Mouse (Mus musculus) forebrain, embryonic 11.5 days (tissue): Measurements from ENCODE around the gene Mansc4. TPM values are rescaled to one million over a fixed set of nuclear protein-coding genes. Genes with fewer than 3 reads are reported as not detected.

Experiments used
- ATAC-seq: fragments of 200-750 bp; cut with Nextera tagmentation; replicated peaks from 2 replicates; pipeline ENCODE4 v1.8.0; 2017; ENCODE audit warnings: moderate TSS enrichment; ENCODE audit not compliant: low FRiP score
- DNase-seq: peaks from one replicate; pipeline ENCODE4 v3.0.0-alpha.2; 2017; ENCODE audit warnings: low spot score
- H3K27ac ChIP-seq: fragments of 300-500 bp; sonication (generic); 2 replicates; pipeline ENCODE4 v1.5.1; 2014; ENCODE audit warnings: low read depth, low read length
- H3K27me3 ChIP-seq: fragments of 300-500 bp; sonication (generic); 2 replicates; pipeline ENCODE4 v1.6.1; 2014; ENCODE audit warnings: mild to moderate bottlenecking, low read length, mixed read lengths; ENCODE audit not compliant: control insufficient read depth, insufficient read depth
- H3K36me3 ChIP-seq: fragments of 300-500 bp; sonication (generic); 2 replicates; pipeline ENCODE4 v1.6.1; 2014; ENCODE audit warnings: mild to moderate bottlenecking, low read length, moderate library complexity, mixed read lengths; ENCODE audit not compliant: control insufficient read depth, insufficient read depth
- H3K4me1 ChIP-seq: fragments of 300-500 bp; sonication (generic); replicated peaks from 2 replicates; pipeline ENCODE4 v1.6.1; 2014; ENCODE audit warnings: low read length, mixed read lengths; ENCODE audit not compliant: control insufficient read depth, insufficient read depth
- H3K4me2 ChIP-seq: fragments of 300-500 bp; sonication (generic); 2 replicates; pipeline ENCODE4 v1.6.1; 2014; ENCODE audit warnings: low read depth, mild to moderate bottlenecking, low read length, moderate library complexity, mixed read lengths; ENCODE audit not compliant: severe bottlenecking
- H3K4me3 ChIP-seq: fragments of 300-500 bp; sonication (generic); 2 replicates; pipeline ENCODE4 v1.5.1; 2014; ENCODE audit warnings: low read depth, low read length
- H3K9ac ChIP-seq: fragments of 300-500 bp; sonication (generic); 2 replicates; pipeline ENCODE4 v1.6.1; 2014; ENCODE audit warnings: low read length
- H3K9me3 ChIP-seq: fragments of 300-500 bp; sonication (generic); 2 replicates; pipeline ENCODE4 v1.6.1; 2016; ENCODE audit warnings: low read length, mixed read lengths; ENCODE audit not compliant: control insufficient read depth
- WGBS: fragments of 180-500 bp; shearing (Covaris S2); extraction: QIAGEN DNeasy Blood & Tissue Kit; methylation state at CpG from one replicate; pipeline ENCODE4 v1.1.7; 2014; 5-methylcytosine and 5-hydroxymethylcytosine counted together
- polyA plus RNA-seq: library from polyadenylated mRNA; unstranded; fragments of >200 nt; fragmentation: Nextera tagmentation; extraction: Ambion mirVana; gene quantifications from 2 replicates; pipeline ENCODE4 v1.2.1, GENCODE M21; 2014

The Mansc4 gene
- 0.72 and 1.1 TPM in 2 replicates for polyA plus RNA-seq

DNA sequence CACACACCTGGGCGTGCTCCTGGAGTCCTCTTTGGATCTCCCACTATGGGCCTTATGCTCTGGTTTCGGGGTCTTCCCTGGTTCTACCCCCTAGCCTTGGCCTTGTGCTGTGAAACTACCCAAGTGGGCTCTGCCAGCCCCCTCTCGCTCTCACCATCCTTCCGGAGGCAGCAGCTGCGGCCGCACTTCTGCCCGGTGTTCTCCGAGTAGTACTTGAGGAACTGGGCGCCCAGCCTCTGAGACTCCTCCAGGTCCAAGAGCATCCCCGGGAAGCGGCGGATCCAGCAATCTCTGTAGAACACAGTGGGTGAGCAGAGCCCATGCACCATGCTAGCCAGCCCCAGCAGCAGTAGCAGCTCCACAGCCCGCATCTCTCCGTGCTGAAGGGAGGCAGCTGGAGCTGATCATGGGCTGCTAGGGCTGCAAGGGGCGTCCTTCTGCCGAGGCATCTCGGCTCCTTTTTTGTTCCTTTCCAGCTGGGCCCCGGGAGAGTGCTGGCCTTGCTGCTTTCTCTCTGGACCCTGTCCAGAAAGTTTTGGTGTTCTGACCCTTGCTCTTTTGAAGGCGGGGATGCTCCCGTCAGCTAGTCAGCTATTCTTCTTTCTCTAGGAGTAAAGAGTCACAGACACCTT lies at the start of gene Mansc4:
Mansc4 (minus strand) TSS at position 439 of the 632 bp plus-strand sequence.
- Histone ChIP-seq H3K36me3 (no peaks in the 10 kb centered on the region), H3K27me3 (no peaks in the 10 kb centered on the region; the same call in none of the 2 replicates), H3K9me3 (no peaks in the 10 kb centered on the region), H3K4me2 (peak within 1 kb of the TSS; percentile 49), H3K4me3 (peak within 1 kb of the TSS; percentile 18; the same call in 1 of the 2 replicates), H3K4me1 (0 out of 2 replicates have a peak, but pooled peaks cover 9% of the 10 kb centered on the region), H3K27ac (no peak within 1 kb of the TSS), H3K9ac (peak within 1 kb of the TSS; percentile 57)
- ATAC-seq (no peak), DNase-seq (peak; percentile 67)
- WGBS = 4% methylated on average over 20 of the region's 20 CpGs

DNA sequence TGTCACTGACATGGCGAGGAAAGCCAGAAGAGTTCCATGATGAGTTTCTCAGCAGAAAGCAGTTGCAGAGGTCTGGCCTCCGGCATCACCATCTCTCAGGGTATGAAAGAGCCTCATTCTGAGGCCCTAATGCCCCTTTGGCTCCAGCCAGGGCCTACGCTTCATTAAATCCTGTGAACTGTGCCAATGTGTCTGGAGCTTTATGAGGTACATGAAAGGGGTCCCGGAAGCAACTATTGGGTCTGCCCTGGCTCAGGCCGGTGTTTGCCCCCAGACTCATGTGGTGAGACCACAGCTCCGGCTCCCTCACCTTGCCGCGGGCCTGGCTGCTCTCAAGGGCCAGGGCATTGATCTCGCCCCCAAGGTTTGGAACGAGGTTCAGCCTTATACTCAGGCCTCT lies 40.4 kb upstream of the Mansc4 start:
- Histone ChIP-seq H3K4me2 (no peak overlapping the region), H3K27ac (no peak overlapping the region), H3K27me3 (no peaks in the 10 kb centered on the region), H3K4me3 (no peak overlapping the region), H3K4me1 (no peaks in the 10 kb centered on the region), H3K36me3 (no peaks in the 10 kb centered on the region), H3K9ac (no peak overlapping the region), H3K9me3 (no peaks in the 10 kb centered on the region)
- WGBS = 97% methylated on average over 10 of the region's 10 CpGs
- ATAC-seq (no peak), DNase-seq (no peak)

GRCm38 (mm10) chr6:147121320-147121719 lies 34.5 kb upstream of the Mansc4 start:
- ATAC-seq (no peak), DNase-seq (no peak)
- H3K4me3 ChIP-seq = no peak overlapping the region
- no peaks in the 10 kb centered on the region for H3K27me3 ChIP-seq
- no peaks in the 10 kb centered on the region for H3K4me1 ChIP-seq
- H3K4me2 ChIP-seq = no peak overlapping the region
- H3K36me3 ChIP-seq = no peaks in the 10 kb centered on the region
- no peak overlapping the region for H3K27ac ChIP-seq
- H3K9ac ChIP-seq = no peak overlapping the region
- H3K9me3 ChIP-seq = no peaks in the 10 kb centered on the region
- 71% methylated on average over 6 of the region's 6 CpGs for WGBS

GRCm38 (mm10) chr6:147118190-147118589 lies 31.4 kb upstream of the Mansc4 start:
- Histone ChIP-seq H3K36me3 (no peaks in the 10 kb centered on the region), H3K27ac (no peak overlapping the region), H3K9ac (no peak overlapping the region), H3K4me2 (no peak overlapping the region), H3K4me1 (no peaks in the 10 kb centered on the region), H3K9me3 (no peaks in the 10 kb centered on the region), H3K27me3 (no peaks in the 10 kb centered on the region), H3K4me3 (no peak overlapping the region)
- WGBS = 91% methylated on average over 3 of the region's 3 CpGs
- DNase-seq (no peak), ATAC-seq (no peak)

DNA sequence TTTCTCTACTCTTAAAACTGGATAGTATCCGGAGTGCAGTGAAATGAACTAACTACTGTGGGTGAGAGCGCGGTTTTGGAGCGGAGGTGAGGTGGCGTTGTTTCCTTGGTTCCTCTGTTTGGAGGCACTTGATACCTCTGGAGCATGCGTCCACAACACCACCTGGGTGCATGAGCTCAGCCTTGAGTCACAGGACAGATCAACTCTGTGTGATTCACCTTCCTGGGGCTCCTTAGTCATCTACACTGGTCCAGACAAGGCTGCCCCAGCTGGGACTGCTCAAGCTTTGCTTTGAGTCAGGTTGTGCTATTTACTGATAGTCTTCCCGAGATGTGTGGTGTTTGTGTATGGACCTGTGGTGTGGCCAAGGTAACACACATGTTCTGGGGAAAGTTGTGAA lies 30.9 kb upstream of the Mansc4 start:
- H3K4me1 ChIP-seq = no peaks in the 10 kb centered on the region
- H3K4me2 ChIP-seq = no peak overlapping the region
- DNase-seq (no peak), ATAC-seq (no peak)
- no peak overlapping the region for H3K4me3 ChIP-seq
- no peaks in the 10 kb centered on the region for H3K9me3 ChIP-seq
- H3K9ac ChIP-seq = no peak overlapping the region
- H3K27me3 ChIP-seq = no peaks in the 10 kb centered on the region
- no peak overlapping the region for H3K27ac ChIP-seq
- 91% methylated on average over 7 of the region's 7 CpGs for WGBS
- H3K36me3 ChIP-seq = no peaks in the 10 kb centered on the region

GRCm38 (mm10) chr6:147116579-147116978 lies 29.7 kb upstream of the Mansc4 start:
- 12% methylated on average over 10 of the region's 10 CpGs for WGBS
- Histone ChIP-seq H3K9me3 (no peaks in the 10 kb centered on the region), H3K27me3 (no peaks in the 10 kb centered on the region), H3K36me3 (no peaks in the 10 kb centered on the region), H3K27ac (no peak overlapping the region), H3K4me2 (no peak overlapping the region), H3K9ac (no peak overlapping the region), H3K4me3 (no peak overlapping the region), H3K4me1 (no peaks in the 10 kb centered on the region)
- peak; percentile 78 for ATAC-seq
- peak; percentile 89 for DNase-seq

GRCm38 (mm10) chr6:147109283-147109682 lies 22.5 kb upstream of the Mansc4 start:
- Histone ChIP-seq H3K27ac (no peak overlapping the region), H3K27me3 (no peaks in the 10 kb centered on the region), H3K9ac (no peak overlapping the region), H3K4me1 (no peaks in the 10 kb centered on the region), H3K4me3 (no peak overlapping the region), H3K4me2 (no peak overlapping the region), H3K36me3 (0 out of 2 replicates have a peak, but pooled peaks cover 2% of the 10 kb centered on the region), H3K9me3 (no peaks in the 10 kb centered on the region)
- DNase-seq (no peak), ATAC-seq (no peak)
- 86% methylated on average over 7 of the region's 7 CpGs for WGBS

- no peaks in the 10 kb centered on the region for H3K9me3 ChIP-seq
- H3K27me3 ChIP-seq = no peaks in the 10 kb centered on the region
- H3K4me2 ChIP-seq = no peak overlapping the region
- H3K36me3 ChIP-seq = 0 out of 2 replicates have a peak, but pooled peaks cover 2% of the 10 kb centered on the region
- 90% methylated on average over 6 of the region's 6 CpGs for WGBS
- no peak overlapping the region for H3K9ac ChIP-seq
- ATAC-seq (no peak), DNase-seq (no peak)
- H3K4me1 ChIP-seq = no peaks in the 10 kb centered on the region
- H3K27ac ChIP-seq = no peak overlapping the region
- H3K4me3 ChIP-seq = no peak overlapping the region
Observed at GRCm38 (mm10) chr6:147106716-147107115, 19.9 kb upstream of the Mansc4 start.

- Histone ChIP-seq H3K9ac (no peak overlapping the region), H3K27me3 (no peaks in the 10 kb centered on the region), H3K9me3 (no peaks in the 10 kb centered on the region), H3K4me1 (no peaks in the 10 kb centered on the region), H3K4me2 (no peak overlapping the region), H3K27ac (no peak overlapping the region), H3K4me3 (no peak overlapping the region), H3K36me3 (0 out of 2 replicates have a peak, but pooled peaks cover 2% of the 10 kb centered on the region)
- DNase-seq (no peak), ATAC-seq (no peak)
- 92% methylated on average over 1 of the region's 1 CpGs for WGBS
Observed at GRCm38 (mm10) chr6:147105529-147105928, 18.7 kb upstream of the Mansc4 start.
